Mouse (Mus musculus) left cerebral cortex, postnatal 4 days (tissue): ENCODE data around the gene Tpgs1. TPM values are rescaled to one million over a fixed set of nuclear protein-coding genes. Genes with fewer than 3 reads are reported as not detected.
"Not testable (repeated sequence)": the region's sequence is repeated elsewhere in the genome, so short reads cannot be mapped to it uniquely, and the experiment has no call there.

Experiments used
- DNase-seq: peaks from one replicate; pipeline ENCODE4 v3.0.0-alpha.2; 2022
- intact Hi-C: fragments of 180-260 bp; cut with DNase I; formaldehyde crosslinking; loops from one replicate; pipeline ENCODE4 v1.15.1; 2025
- total RNA-seq, 2 experiments: library from RNA; stranded (reverse); gene quantifications; 2 replicates each; pipeline ENCODE4 v1.2.3; 2021

The Tpgs1 gene
- total RNA-seq, 2 experiments from 2014 or later, result 57.0 to 59.9 TPM

DNA sequence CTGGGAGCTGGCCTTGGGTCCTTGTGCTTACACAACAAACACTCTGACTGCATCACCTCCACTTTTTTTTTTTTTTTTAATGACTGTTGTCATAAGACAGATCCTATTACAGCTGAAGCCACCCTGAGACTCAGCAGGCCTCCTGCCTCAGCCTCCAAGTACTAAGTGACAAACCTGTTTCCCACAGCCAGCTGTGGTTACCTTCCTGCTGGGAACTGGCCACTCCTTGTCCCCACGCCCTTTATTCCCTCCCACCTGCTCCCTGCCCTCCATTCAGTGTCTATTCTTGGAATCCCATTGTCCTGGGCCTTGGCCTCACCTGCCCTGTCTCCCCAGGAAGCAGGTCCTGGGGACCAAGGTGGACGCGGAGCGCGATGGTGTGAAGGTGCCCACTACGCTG, 18.3 kb downstream of the Tpgs1 start:
- DNase-seq, result no peak
- intact Hi-C loops, result no loop called here

DNA sequence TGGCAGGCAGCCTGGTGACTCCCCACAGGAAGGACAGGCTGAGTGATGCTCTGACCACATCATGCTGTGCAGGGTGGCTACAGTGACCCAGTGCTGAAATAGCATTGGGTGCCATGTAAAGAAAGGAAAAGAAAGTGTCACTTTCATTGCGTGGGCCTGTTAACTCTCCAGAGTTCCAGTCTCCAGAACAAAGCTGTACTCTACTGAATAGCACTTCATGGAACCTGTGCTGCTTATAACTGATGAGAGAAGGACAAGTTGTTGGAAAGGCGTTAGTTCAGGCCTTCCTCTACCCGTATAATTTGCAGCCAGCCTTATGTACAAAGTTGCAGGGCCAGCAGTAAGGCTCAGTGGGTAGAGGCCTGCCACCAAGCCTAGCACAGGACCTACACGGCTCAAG, 19.6 kb downstream of the Tpgs1 start, which contains the start of gene Gzmm:
TSS of gene Gzmm (plus strand) at position 301 of the 400 bp plus-strand sequence.
- DNase-seq, result no peak
- intact Hi-C loops, result no loop called here

DNA sequence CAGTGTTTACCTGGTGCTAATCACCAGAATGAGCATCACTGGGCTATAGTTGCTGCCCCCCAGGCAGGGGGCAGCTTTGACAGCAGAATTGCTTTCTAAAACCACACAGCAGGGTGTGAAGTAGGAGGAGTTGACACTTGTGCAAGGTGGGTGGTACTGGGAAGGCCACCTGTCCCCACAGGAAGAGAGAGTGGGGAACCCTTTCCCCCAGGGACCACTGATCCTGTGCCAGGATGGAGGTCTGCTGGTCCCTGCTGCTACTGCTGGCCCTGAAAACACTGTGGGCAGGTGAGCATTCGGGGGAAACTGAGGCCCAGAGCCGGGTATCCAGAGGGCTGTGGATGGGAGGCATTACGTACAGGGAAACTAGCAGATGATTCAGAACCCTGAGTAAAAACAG, 20.0 kb downstream of the Tpgs1 start:
- no peak for DNase-seq
- intact Hi-C loops, result no loop called here

DNA sequence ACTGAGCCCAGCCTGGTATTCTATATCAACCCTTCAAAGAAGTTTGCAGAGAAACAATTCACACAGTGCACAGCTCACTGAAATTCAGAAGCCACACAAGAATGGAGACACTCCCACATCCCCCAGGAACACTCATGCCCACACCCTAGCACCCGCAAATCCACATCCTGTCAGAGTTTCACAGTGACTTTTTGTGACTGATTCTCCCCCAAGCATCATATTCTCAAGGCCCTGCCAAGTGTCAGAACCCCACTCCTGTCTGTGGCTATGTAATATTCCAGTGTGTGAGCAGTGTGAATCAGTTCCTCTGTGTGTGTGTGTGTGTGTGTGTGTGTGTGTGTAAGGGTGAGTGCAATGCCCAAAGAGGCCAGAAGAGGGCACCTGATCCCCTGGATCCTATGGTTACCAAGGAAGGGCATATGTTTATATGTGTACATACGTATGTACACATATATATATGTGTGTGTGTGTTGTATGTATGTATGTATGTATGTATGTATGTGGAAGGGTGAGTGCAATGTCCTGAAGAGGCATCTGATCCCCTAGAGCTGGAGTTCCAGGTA, 22.9 kb downstream of the Tpgs1 start:
- no peak for DNase-seq
- intact Hi-C loops, result no loop called here

DNA sequence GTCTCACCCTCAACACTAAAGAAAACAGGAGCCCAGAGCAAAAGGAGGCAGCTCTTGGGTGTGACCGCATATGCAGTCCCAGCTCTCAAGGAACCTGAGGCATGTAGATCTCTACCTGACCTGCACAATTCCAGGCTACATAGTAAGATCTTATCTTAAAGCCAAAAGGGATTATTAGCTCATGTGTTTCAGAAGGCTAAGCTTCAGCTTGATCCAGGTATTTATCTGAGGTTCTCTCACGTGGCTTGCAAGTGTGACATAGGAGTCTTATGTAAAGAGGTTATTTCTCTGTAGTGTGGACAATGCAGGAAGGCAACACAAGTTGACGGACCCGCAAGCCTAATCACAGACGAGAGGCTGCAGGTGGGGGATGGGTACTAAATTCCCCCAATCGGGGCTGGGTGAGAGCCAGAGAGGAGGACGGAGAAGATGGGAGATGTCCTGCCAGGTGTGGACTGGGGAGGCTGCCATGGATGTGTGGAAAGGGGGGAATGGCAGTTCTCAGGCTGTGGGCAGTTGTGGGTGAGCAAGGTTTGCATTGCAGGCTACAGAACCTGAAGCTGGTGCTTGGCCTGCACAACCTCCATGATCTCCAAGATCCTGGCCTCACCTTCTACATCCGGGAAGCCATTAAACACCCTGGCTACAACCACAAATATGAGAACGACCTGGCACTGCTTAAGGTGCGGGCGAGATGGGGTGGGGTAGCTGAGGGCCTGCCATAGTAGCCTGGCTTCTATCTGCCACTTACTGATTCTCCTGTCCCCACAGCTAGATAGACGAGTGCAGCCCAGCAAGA, 24.6 kb downstream of the Tpgs1 start:
- DNase-seq, result no peak
- intact Hi-C loops, result no loop called here

DNA sequence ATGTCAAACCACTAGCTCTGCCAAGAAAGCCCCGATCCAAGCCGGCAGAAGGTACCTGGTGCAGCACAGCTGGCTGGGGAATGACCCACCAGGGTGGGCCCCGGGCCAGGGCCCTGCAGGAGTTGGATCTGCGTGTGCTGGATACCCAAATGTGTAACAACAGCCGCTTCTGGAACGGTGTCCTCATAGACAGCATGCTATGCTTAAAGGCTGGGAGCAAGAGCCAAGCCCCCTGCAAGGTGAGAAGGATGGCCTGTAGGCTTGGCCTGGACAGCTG, 25.1 kb downstream of the Tpgs1 start:
- DNase-seq, result no peak
- intact Hi-C loops, result no loop called here

DNA sequence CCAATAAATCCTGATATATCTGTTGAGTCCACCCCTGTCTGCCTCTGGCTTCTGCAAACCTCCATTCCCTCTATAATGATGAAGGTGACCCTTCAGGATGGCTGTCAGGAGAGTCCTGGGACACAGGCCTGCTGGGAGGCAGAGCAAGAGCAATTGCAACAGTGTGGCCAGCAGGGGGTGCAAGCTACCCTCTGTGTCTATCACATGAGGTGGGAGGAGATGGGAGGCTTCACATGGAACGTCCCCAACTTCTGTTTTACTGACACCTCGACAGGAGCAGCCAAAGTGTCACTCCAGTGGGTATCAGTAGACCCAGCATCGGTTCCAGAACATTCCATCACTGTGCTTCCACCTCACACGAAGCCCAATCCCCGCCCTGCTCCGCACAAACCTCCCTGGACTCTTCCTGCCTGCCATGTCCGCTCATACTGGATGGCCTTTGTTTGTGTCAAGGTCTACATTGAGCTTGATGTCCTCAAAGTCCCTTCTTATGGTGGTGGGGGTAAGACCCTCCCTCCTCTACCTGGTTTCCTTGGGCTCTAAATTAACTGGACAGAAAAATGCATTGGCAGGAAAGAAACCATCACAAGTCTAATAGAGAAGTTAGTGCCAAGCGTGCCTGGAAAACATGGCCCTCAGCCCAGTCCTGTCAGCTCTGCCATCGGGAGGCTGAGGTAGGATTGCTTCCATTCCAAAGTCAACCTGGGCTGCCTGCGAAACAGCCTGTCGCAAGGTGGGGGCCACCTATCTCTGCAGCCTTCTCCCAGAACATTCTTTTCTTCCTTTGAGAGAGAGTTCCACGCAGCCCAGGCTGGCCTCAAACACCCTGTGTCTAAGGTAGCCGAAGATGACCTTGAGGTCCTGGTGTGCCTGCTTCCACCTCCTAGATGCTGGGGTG, 26.3 kb downstream of the Tpgs1 start:
- DNase-seq, result peak; percentile 83
- intact Hi-C loops, result no loop called here

DNA sequence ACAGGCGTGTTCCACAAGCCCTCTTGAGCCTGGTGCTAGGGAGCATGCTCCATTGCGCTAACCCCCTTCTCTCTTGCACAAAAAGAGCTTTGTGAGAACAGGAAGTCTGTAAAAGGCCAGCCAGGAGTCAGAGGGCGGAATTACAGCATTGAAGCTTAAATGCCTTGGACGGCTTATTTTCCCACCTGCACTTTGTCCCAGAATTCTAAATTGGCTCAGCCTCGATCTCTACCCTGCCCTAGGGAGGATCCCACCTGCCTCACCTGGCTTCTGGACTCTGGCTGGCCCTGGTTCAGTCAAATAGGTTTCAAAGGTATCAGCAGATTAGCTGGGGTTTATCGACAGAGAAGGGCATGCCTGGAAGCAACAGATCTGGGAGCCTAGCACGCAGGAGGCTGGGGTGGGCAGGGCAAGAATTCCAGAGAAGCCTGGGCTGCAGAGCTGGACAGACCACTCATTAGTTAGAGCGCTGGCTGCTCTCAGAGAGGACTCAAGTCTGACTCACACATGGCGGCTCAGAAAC, 27.0 kb downstream of the Tpgs1 start:
- DNase-seq, result no peak
- intact Hi-C loops, result no loop called here

DNA sequence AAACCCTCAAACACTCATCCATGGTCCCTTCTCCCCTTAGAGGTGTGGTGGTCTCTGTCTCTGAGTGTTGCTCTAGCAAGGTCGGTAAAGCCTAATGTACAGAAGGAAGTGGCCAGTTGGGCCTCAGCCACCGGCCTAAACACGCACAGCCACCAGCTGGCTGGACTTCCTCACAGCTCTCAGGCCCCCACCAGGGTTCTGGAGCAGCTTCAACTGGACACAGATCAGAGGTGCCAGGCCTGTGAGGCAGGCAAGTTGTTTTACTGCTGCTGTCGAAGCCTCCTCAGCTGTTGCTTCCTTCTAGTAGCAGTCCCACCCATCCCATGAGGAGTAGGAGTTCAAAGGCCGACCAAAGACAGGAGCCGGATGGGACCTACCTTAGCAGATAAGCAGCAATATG, 28.7 kb downstream of the Tpgs1 start:
- DNase-seq, result peak; percentile 67
- intact Hi-C loops, result no loop called here

DNA sequence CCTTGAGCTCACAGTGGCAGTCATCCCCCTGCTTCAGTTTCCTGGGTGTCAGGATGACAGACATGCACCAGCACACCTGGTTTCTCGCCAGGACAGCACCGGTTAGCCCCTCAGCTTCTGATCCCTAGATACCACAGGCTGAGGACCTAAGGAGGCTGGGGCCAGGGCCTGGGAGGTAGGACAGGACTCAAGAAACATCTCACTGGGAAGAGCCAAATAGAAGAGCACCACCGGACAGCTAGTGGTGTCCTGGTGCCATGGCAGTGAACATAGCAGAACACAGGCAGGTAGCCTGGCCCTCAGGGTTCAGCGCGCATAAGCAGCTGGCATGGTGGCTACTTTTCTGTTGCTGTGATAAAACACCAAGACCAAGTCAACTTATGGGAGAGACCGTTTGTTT, 29.3 kb downstream of the Tpgs1 start:
- intact Hi-C loops, result no loop called here
- DNase-seq, result no peak

DNA sequence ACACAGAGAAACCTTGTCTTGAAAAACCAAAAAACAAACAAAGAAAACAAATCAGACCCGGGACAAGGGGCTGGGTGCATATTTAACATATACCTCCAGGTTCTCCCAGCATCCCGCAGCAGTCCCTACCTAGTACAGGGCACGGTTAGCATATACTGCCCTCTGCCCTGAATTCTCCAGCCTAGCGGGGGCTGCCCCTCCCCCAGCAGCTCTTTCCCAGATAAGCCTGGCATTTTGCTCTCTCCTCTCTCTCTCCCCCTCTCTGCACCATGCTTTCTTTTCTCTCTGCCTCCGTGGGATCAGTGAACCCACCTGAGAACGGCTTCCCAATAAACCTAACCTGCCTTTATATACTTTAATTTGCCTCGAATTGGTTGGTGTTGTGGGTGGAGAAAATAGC, 31.5 kb downstream of the Tpgs1 start:
- intact Hi-C loops, result no loop called here

DNA sequence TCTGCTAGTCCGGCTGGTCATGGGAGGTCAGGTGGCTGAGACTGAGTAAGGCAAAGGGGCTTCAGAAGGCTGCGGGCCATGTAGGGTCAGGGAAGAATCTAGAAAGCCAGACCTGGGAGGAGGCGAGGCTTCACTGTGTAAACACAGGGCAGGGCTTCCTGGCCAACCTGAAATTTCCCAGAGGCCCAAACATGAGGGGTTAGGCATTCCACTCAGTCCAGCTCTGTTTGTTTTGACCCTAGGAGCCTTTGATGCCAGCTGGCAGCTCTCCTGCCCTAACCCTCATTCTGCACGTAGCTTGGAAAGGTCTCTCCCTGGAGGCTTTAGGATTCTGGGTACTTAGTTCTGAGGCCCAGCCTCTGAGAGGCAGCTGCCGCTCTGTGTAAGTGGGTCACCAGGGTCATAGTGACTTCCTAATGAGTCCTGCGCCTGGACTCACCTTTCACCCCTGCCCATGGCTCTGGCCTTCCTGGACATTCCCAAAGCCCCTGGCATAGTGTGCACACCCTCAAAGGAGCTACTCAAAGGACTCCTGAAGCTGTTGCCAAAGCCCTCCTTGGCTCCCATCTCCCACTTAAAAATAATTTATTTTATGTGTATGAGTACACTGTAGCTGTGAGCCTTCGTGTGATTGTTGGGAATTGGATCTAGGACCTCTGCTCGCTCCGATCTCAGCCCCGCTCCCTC, 32.4 kb downstream of the Tpgs1 start:
- intact Hi-C loops, result no loop called here

More for the DNA sequence above, 31.5 kb downstream of the Tpgs1 start:
- no peak for DNase-seq

DNA sequence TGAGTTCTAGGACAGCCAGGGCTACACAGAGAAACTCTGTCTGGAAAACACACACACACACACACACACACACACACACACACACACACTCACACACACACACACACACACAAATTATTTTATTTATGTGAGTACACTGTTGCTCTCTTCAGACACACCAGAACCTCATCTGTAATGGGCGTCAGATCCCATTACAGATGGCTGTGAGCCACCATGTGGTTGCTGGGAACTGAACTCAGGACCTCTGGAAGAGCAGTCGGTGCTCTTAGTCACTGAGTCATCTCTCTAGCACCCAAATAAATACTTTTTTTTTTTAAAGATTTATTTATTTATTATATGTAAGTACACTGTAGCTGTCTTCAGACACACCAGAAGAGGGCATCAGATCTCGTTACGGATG, 33.8 kb downstream of the Tpgs1 start:
- intact Hi-C loops, DNase-seq: not testable (repeated sequence)

More for the DNA sequence above, 32.4 kb downstream of the Tpgs1 start:
- no peak for DNase-seq

DNA sequence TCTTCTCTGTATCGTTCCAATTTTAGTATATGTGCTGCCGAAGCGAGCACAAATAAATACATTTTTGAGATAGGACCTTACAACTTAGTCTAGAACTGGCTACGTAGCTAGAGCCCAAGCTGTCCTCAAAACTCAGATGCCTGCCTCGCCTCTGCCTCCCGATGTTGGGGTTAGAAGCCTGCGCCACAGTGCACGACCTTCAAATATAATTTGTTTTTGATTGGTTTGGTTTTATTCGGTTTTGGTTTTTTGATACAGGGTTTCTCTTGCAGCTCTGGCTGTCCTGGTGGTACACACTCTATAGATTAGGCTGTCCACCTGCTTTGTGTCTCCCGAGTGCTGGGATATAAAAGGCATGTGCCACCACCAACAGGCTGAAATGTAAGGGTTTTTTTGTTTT, 34.4 kb downstream of the Tpgs1 start:
- DNase-seq, result no peak
- intact Hi-C loops, result no loop called here

DNA sequence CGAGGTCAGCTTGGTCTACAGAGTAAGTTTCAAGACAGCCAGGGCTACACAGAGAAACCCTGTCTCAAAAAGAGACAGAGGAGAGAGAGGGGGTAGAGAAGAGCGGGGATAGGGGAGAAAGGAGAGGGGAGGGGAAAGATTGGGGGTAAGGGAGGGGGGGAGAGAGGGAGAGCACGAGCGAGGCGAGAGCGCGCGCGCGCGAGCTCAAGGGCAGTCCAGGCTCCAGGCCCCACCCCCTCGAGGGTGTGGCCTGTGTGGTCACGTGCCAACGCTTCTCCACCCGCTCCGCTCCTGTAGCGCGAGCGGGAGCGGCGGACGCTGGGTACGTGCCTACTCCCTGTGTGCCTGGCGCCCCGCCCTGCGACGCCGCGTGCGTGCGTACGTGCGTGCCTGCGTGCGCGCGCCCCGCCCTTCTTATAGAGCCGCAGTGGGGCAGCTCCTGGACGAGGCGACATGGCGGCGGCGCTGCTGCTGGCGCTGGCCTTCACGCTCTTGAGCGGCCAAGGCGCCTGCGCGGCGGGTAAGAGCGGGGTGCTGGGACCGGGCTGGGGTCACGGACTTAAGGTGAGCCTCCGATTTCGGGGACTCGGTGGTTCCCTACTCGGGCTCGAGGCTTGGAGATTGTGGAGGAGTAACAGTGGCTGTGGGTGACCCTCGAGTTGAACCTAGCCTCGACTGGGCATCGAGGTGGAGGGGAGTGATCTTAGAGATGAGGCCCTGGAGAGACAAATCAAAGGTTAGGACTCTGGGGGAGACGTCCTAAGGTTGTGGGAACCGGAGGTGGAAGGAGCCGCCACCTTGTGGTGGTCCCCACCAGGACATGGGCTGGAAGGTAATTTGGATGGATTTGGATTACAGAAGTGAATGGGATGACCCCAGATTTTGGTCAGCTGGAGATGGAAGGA, 35.1 kb downstream of the Tpgs1 start, which contains the start of gene Bsg:
TSS of gene Bsg (plus strand) at position 427 of the 905 bp plus-strand sequence.
- intact Hi-C loops, result loop anchor here (2.0 kb wide), 1 partner anchor 14 kb away; no protein-coding TSS in a partner anchor
- DNase-seq, result peak; percentile 99

DNA sequence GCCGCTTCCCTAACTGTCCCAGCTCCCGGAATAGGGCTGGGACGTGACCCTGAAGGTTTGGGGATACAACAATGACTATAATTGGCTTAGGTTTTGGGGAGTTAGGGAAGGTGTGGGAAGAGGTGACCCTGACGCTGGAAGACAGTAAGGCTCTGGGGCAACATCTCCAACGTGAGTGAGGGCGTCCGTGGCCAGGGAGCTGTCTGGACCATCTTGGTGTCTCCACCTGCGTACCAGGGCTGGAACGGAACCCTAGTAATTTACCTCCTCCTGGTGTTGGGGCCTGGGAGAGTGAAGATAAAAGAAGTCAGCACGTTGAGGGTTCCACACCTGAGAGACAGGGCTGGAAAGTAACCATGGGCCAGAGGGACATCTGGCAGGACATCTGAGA, 35.8 kb downstream of the Tpgs1 start:
- intact Hi-C loops, result loop anchor here (2.0 kb wide), 1 partner anchor 14 kb away; no protein-coding TSS in a partner anchor
- DNase-seq, result no peak

DNA sequence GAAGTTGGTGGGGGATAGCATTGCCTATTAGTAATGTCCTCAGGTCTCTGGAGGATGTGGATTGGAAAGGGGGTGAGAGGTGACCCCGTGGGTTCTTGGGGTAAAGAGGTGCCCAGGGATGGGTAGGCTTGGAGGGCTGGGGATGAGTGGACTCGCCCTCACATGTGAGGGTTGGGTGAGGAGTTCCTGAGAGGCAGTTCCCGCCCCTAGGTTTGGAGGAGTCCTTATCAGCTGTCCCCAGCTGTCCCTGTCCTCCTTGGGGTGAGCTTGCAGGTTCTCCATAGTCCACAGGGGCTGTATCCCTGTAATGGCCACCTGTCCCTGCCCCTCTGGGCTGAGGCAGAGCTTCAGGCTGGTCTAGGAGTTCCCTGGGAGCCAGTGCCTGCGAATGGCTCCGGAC, 36.8 kb downstream of the Tpgs1 start:
- intact Hi-C loops, result loop anchor here (2.0 kb wide), 1 partner anchor 13 kb away; no protein-coding TSS in a partner anchor
- no peak for DNase-seq

DNA sequence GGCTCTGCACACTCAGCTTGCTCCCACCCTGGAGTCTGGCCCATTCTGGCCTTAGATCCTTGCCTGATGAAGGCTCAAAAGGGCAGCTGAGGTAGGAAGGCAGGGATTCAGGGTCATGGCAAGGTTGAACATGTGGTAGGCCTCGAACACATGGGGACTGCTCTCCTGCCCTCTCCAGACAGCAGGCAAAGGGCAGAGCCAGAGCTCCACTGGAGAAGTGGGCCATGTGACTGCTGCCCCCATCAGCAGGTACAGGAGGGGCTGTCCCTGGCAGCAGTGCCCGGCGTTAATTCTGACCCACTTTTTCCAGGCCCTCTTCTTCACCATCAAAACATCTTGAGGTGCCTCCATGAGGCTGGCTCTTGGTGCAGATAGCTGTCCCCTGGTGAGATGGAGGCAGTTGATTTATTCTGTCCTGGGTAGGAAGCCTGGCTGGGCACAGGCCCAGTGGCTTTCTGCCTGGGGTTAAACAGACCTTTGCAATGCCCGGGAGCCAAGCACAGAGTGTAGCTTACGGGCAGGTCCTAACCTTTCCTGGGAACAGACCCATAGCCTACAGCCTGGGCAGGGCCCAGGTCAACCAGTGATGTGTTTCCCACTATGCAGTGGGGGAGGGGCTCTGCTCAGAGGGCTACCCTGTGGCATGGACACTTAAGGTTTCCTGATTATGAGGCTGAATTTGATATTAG, 37.4 kb downstream of the Tpgs1 start:
- DNase-seq, result no peak
- intact Hi-C loops, result no loop called here

DNA sequence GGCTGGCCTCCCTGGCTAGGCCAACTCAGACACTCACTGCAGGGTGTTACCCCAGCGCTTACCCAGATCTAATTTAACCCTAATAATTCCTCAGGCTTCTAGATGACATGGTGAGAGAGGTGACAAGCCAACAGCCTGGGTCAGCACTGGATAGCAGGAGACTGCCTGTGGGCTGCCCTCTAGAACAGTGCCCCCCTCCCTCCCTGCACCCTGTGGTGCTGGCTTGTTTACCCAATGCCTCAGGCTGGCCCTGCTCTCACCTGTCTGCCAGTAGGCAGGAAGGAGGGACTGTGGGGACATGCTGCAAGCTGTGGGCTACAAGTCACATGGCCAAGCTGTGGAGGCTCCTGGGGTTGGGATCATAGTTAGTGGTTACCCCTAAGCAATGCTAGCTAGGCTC, 38.0 kb downstream of the Tpgs1 start:
- DNase-seq, result no peak
- intact Hi-C loops, result no loop called here
